Mouse (Mus musculus): Measurements from ENCODE around the gene Rpsa. TPM values are rescaled to one million over a fixed set of nuclear protein-coding genes. Genes with fewer than 3 reads are reported as not detected.
A peak's percentile ranks its signal among the peaks of the same experiment; 100 is the strongest.

Rpsa gene
- total RNA-seq (2014; rRNA removed) = 2,026 and 2,688 TPM in 2 replicates
- 949 and 1,184 TPM in 2 replicates for polyA plus RNA-seq (2015; fragmentation: Nextera tagmentation; extraction: Ambion mirVana)

- Histone ChIP-seq H3K36me3 (ENCODE audit: insufficient read depth) (peaks cover 52% of the 10 kb centered on the region), H3K9ac (peak within 1 kb of the TSS; percentile 98), H3K4me1 (ENCODE audit: insufficient read depth) (peaks cover 10% of the 10 kb centered on the region; the same call in 1 of the 2 replicates), H3K27me3 (ENCODE audit: insufficient read depth, low read length) (no peaks in the 10 kb centered on the region), H3K9me3 (ENCODE audit: low read length) (no peaks in the 10 kb centered on the region), H3K4me2 (ENCODE audit: low read depth) (peak within 1 kb of the TSS; percentile 67), H3K4me3 (ENCODE audit: low read depth, low read length) (peak within 1 kb of the TSS; percentile 100), H3K27ac (ENCODE audit: low read depth, low read length) (peak within 1 kb of the TSS; percentile 89)
- TF ChIP-seq CTCF (IDR thresholded peaks at IDR 0.05; ENCODE audit: low read depth) = 0 out of 2 replicates have a peak, but pooled peaks have one; percentile 5
- peak; percentile 99 for ATAC-seq
- WGBS = 1% methylated on average over 71 of the region's 72 CpGs
- DNase-seq = peak; percentile 100
Observed at GRCm38 (mm10) chr9:120127538-120128251, at the start of gene Rpsa. Gene Rpsa (plus strand): TSS chr9:120127689.

GRCm38 (mm10) chr9:120078241-120078640 lies 49.2 kb upstream of the Rpsa start:
- ATAC-seq = no peak

GRCm38 (mm10) chr9:120079901-120080300 lies 47.6 kb upstream of the Rpsa start:
- H3K4me1 ChIP-seq (ENCODE audit: insufficient read depth) = no peaks in the 10 kb centered on the region
- H3K4me3 ChIP-seq (ENCODE audit: low read depth, low read length) = no peak overlapping the region
- no peak for DNase-seq
- no peaks in the 10 kb centered on the region for H3K36me3 ChIP-seq (ENCODE audit: insufficient read depth)
- H3K9ac ChIP-seq = no peak overlapping the region
- no peak overlapping the region for H3K27ac ChIP-seq (ENCODE audit: low read depth, low read length)
- no peak for TF ChIP-seq CTCF (IDR thresholded peaks at IDR 0.05; ENCODE audit: low read depth)
- 75% methylated on average over 7 of the region's 7 CpGs for WGBS
- H3K9me3 ChIP-seq (ENCODE audit: low read length) = no peaks in the 10 kb centered on the region
- H3K27me3 ChIP-seq (ENCODE audit: insufficient read depth, low read length) = no peaks in the 10 kb centered on the region
- H3K4me2 ChIP-seq (ENCODE audit: low read depth) = no peak overlapping the region
- no peak for ATAC-seq

More at GRCm38 (mm10) chr9:120078241-120078640, 49.2 kb upstream of the Rpsa start:
- no peak for DNase-seq
- 69% methylated on average over 3 of the region's 3 CpGs for WGBS
- Histone ChIP-seq H3K9me3 (ENCODE audit: low read length) (no peaks in the 10 kb centered on the region), H3K4me1 (ENCODE audit: insufficient read depth) (no peaks in the 10 kb centered on the region), H3K27ac (ENCODE audit: low read depth, low read length) (no peak overlapping the region), H3K4me3 (ENCODE audit: low read depth, low read length) (no peak overlapping the region), H3K36me3 (ENCODE audit: insufficient read depth) (no peaks in the 10 kb centered on the region), H3K27me3 (ENCODE audit: insufficient read depth, low read length) (no peaks in the 10 kb centered on the region), H3K9ac (no peak overlapping the region), H3K4me2 (ENCODE audit: low read depth) (no peak overlapping the region)
- no peak for TF ChIP-seq CTCF (IDR thresholded peaks at IDR 0.05; ENCODE audit: low read depth)

GRCm38 (mm10) chr9:120080546-120081108 lies 46.9 kb upstream of the Rpsa start:
- H3K9ac ChIP-seq = no peak overlapping the region
- H3K4me1 ChIP-seq (ENCODE audit: insufficient read depth) = no peaks in the 10 kb centered on the region
- H3K9me3 ChIP-seq (ENCODE audit: low read length) = no peaks in the 10 kb centered on the region
- H3K36me3 ChIP-seq (ENCODE audit: insufficient read depth) = no peaks in the 10 kb centered on the region
- no peak overlapping the region for H3K27ac ChIP-seq (ENCODE audit: low read depth, low read length)
- 0 out of 2 replicates have a peak, but pooled peaks have one; percentile 39 for TF ChIP-seq CTCF (IDR thresholded peaks at IDR 0.05; ENCODE audit: low read depth)
- DNase-seq (peak; percentile 66), ATAC-seq (peak; percentile 18; the same call in 1 of the 2 replicates)
- H3K4me3 ChIP-seq (ENCODE audit: low read depth, low read length) = no peak overlapping the region
- 71% methylated on average over 8 of the region's 8 CpGs for WGBS
- H3K4me2 ChIP-seq (ENCODE audit: low read depth) = no peak overlapping the region
- H3K27me3 ChIP-seq (ENCODE audit: insufficient read depth, low read length) = no peaks in the 10 kb centered on the region

- ATAC-seq (no peak), DNase-seq (no peak)
- Histone ChIP-seq H3K9ac (no peak overlapping the region), H3K27ac (ENCODE audit: low read depth, low read length) (no peak overlapping the region), H3K4me3 (ENCODE audit: low read depth, low read length) (no peak overlapping the region), H3K27me3 (ENCODE audit: insufficient read depth, low read length) (no peaks in the 10 kb centered on the region), H3K9me3 (ENCODE audit: low read length) (no peaks in the 10 kb centered on the region), H3K36me3 (ENCODE audit: insufficient read depth) (no peaks in the 10 kb centered on the region), H3K4me1 (ENCODE audit: insufficient read depth) (no peaks in the 10 kb centered on the region), H3K4me2 (ENCODE audit: low read depth) (no peak overlapping the region)
- 71% methylated on average over 6 of the region's 6 CpGs for WGBS
- peak; percentile 44 for TF ChIP-seq CTCF (IDR thresholded peaks at IDR 0.05; ENCODE audit: low read depth)
Observed at GRCm38 (mm10) chr9:120081247-120081646, 46.2 kb upstream of the Rpsa start.

- 66% methylated on average over 5 of the region's 5 CpGs for WGBS
- Histone ChIP-seq H3K4me2 (ENCODE audit: low read depth) (no peak overlapping the region), H3K27ac (ENCODE audit: low read depth, low read length) (no peak overlapping the region), H3K9me3 (ENCODE audit: low read length) (no peaks in the 10 kb centered on the region), H3K36me3 (ENCODE audit: insufficient read depth) (no peaks in the 10 kb centered on the region), H3K9ac (no peak overlapping the region), H3K4me1 (ENCODE audit: insufficient read depth) (no peaks in the 10 kb centered on the region), H3K27me3 (ENCODE audit: insufficient read depth, low read length) (no peaks in the 10 kb centered on the region), H3K4me3 (ENCODE audit: low read depth, low read length) (no peak overlapping the region)
- no peak for TF ChIP-seq CTCF (IDR thresholded peaks at IDR 0.05; ENCODE audit: low read depth)
- peak; percentile 44 for DNase-seq
- no peak for ATAC-seq
Observed at GRCm38 (mm10) chr9:120081967-120082366, 45.5 kb upstream of the Rpsa start.

- no peak overlapping the region for H3K27ac ChIP-seq (ENCODE audit: low read depth, low read length)
- WGBS = 75% methylated on average over 4 of the region's 4 CpGs
- H3K4me3 ChIP-seq (ENCODE audit: low read depth, low read length) = no peak overlapping the region
- DNase-seq = no peak
- H3K4me2 ChIP-seq (ENCODE audit: low read depth) = no peak overlapping the region
- H3K4me1 ChIP-seq (ENCODE audit: insufficient read depth) = no peaks in the 10 kb centered on the region
- ATAC-seq = no peak
- H3K9me3 ChIP-seq (ENCODE audit: low read length) = no peaks in the 10 kb centered on the region
- no peaks in the 10 kb centered on the region for H3K36me3 ChIP-seq (ENCODE audit: insufficient read depth)
- no peaks in the 10 kb centered on the region for H3K27me3 ChIP-seq (ENCODE audit: insufficient read depth, low read length)
- H3K9ac ChIP-seq = no peak overlapping the region
- no peak for TF ChIP-seq CTCF (IDR thresholded peaks at IDR 0.05; ENCODE audit: low read depth)
Observed at GRCm38 (mm10) chr9:120082691-120083090, 44.8 kb upstream of the Rpsa start.

Measured in forebrain, postnatal 0 days (tissue).